Mouse (Mus musculus) liver, embryonic 14.5 days (tissue): ENCODE data around the gene Wasl.

Experiments
- CTCF ChIP-seq: IDR thresholded peaks from 2 replicates; pipeline ENCODE4 v1.5.1; 2016; ENCODE audit warnings: antibody characterized with exemption, low read depth, control low read depth
- EP300 ChIP-seq: IDR thresholded peaks from 2 replicates; pipeline ENCODE4 v1.6.1; 2016; ENCODE audit warnings: antibody characterized with exemption, low read depth

DNA sequence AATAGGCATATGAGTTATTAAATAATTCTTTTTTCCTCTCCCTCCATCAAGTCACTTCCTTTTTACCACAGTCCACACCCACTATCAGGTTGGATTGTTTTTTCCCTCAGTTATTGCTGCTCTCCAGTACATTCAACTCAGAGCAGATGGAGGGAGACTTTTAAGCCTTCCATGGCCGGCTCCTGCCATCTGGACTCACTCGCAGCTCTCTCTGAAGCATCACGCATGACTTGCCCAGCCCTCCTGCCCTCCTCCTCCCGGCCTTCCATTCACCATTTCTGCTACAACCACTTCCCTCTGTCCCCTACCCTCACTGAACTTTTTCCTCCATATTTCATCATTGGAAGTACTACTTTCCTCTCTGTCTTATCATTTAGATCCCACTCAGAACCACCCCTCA is 48.1 kb downstream of the Wasl start:
- TF ChIP-seq CTCF (no peak), EP300 (no peak)
